Mouse (Mus musculus): Measurements from ENCODE around the gene Sftpd. TPM values are rescaled to one million over a fixed set of nuclear protein-coding genes. Genes with fewer than 3 reads are reported as not detected.
A peak's percentile ranks its signal among the peaks of the same experiment; 100 is the strongest.

Gene Sftpd
- 0.11 and 0.26 TPM in 2 replicates for polyA plus RNA-seq (2015; fragmentation: Nextera tagmentation; extraction: Ambion mirVana)

DNA sequence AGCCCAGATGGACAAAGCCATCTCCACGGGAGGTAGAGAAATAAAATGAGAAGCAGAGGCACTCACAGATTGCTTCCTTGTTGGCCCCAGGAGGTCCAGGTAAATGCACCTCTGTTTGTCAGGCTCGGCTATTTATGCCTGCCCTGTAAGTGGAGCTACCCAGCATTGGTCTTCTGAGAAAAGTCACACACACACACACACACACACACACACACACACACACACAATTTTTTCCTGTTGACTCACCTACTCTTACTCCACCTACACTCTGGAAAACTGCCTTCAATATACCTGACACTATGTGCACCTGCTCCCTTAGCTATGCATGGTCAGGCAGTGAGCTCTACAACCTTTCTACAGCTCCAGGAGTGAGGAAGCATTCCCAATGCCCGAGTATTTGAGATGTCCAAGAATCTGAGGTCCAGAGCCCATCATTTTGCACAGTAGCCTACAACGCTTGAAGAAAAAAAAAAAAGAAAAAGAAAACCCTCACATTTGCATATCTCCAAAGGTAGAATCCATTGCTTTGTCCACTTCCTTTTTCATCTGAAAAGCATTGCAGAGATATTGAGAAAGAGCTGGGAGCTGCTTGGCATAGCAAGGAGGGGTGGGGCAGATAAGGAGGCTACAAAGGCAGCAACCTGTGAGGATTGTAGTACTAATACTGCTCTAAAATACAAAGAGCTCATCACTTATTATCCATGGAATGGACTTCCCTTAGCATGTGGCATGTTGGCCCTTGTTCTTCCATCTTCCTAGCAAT lies at the start of gene Sftpd:
TSS of gene Sftpd (minus strand) at position 91 of the 763 bp plus-strand sequence.
- no peak within 1 kb of the TSS for H3K4me3 ChIP-seq (ENCODE audit: low read length)
- H3K27me3 ChIP-seq (ENCODE audit: control insufficient read depth, insufficient read depth, low read length) = no peaks in the 10 kb centered on the region
- 74% methylated on average over 4 of the region's 4 CpGs for WGBS
- no peaks in the 10 kb centered on the region for H3K9me3 ChIP-seq (replicated peaks; ENCODE audit: control insufficient read depth, low read length)
- no peak within 1 kb of the TSS for H3K9ac ChIP-seq (ENCODE audit: low read length)
- no peaks in the 10 kb centered on the region for H3K4me1 ChIP-seq (ENCODE audit: control insufficient read depth, insufficient read depth, low read length)
- no peak for ATAC-seq (replicated peaks; ENCODE audit: extremely low read depth, insufficient read depth, low FRiP score)
- no peaks in the 10 kb centered on the region for H3K36me3 ChIP-seq (ENCODE audit: control insufficient read depth, insufficient read depth)
- no peak within 1 kb of the TSS for H3K4me2 ChIP-seq (ENCODE audit: low read depth, low read length)
- H3K27ac ChIP-seq (ENCODE audit: low read length) = no peak within 1 kb of the TSS

DNA sequence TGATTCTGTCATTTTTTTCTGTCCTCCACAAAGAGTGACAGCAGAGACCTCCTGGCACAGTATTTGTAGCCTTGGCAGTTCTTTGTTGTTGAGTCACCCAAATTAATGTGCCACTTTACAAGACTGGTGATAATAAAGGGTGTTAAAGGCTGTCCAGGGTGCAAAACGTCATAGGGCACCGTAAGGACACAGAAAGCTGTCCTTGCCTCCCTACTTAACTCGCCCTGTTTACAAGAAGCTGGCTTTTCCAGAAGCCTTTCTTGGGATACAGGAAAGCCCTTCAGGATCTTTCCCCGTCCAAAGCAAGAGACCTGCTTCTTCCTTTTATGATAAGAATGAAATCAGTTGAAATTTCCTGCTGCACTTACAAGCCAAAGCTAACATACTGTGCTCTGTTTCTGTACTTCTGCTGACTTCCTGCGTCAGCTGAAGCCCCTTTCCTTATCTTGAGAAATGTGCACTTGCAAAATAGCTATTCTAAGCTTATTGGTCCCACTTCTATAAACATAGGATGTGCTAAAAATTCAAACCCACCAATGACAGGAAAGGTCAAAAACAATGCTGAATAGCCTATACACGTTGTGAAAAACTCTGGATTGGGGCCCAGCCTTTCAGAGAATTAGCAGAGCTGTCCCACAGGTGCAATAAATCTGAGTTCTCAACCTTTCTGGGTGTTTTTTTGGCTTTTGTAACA lies 13.2 kb upstream of the Sftpd start:
- no peak overlapping the region for H3K9ac ChIP-seq (ENCODE audit: low read length)
- no peak overlapping the region for H3K4me2 ChIP-seq (ENCODE audit: low read depth, low read length)
- ATAC-seq (replicated peaks; ENCODE audit: extremely low read depth, insufficient read depth, low FRiP score) = peak; percentile 80
- no peaks in the 10 kb centered on the region for H3K36me3 ChIP-seq (ENCODE audit: control insufficient read depth, insufficient read depth)
- peak overlapping the region; percentile 40 for H3K27ac ChIP-seq (ENCODE audit: low read length)
- WGBS = 24% methylated on average over 6 of the region's 6 CpGs
- H3K4me1 ChIP-seq (ENCODE audit: control insufficient read depth, insufficient read depth, low read length) = peaks cover 5% of the 10 kb centered on the region
- no peaks in the 10 kb centered on the region for H3K9me3 ChIP-seq (replicated peaks; ENCODE audit: control insufficient read depth, low read length)
- no peak overlapping the region for H3K4me3 ChIP-seq (ENCODE audit: low read length)
- no peaks in the 10 kb centered on the region for H3K27me3 ChIP-seq (ENCODE audit: control insufficient read depth, insufficient read depth, low read length)

GRCm38 (mm10) chr14:41189496-41189895 lies 4.5 kb upstream of the Sftpd start:
- H3K27ac ChIP-seq (ENCODE audit: low read length) = no peak overlapping the region
- no peak overlapping the region for H3K4me2 ChIP-seq (ENCODE audit: low read depth, low read length)
- no peaks in the 10 kb centered on the region for H3K27me3 ChIP-seq (ENCODE audit: control insufficient read depth, insufficient read depth, low read length)
- H3K9ac ChIP-seq (ENCODE audit: low read length) = no peak overlapping the region
- WGBS = 82% methylated on average over 2 of the region's 2 CpGs
- peaks cover 8% of the 10 kb centered on the region for H3K9me3 ChIP-seq (replicated peaks; ENCODE audit: control insufficient read depth, low read length)
- no peaks in the 10 kb centered on the region for H3K4me1 ChIP-seq (ENCODE audit: control insufficient read depth, insufficient read depth, low read length)
- H3K36me3 ChIP-seq (ENCODE audit: control insufficient read depth, insufficient read depth) = no peaks in the 10 kb centered on the region
- no peak overlapping the region for H3K4me3 ChIP-seq (ENCODE audit: low read length)
- no peak for ATAC-seq (replicated peaks; ENCODE audit: extremely low read depth, insufficient read depth, low FRiP score)

DNA sequence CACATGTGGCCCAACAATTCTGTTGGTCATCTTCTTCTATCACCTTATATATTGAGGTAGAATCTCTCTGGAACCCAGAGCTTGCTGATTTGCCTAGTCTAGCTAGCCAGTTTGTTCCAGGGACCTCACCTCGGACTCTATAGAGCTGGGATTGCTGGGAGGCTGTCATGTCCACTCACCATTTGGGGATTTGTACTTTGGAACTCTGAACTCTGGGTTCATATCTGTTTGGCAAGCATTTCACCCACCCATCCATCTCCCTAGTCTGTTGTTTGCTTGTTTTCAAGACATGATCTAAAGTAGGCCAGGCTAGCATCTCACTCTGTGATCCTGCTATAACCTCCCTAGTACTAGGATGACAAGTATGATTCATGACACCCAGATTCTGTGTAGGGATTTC lies 10.1 kb downstream of the Sftpd start:
- no peak for ATAC-seq (replicated peaks; ENCODE audit: extremely low read depth, insufficient read depth, low FRiP score)
- Histone ChIP-seq H3K4me3 (ENCODE audit: low read length) (no peak overlapping the region), H3K36me3 (ENCODE audit: control insufficient read depth, insufficient read depth) (no peaks in the 10 kb centered on the region), H3K27me3 (ENCODE audit: control insufficient read depth, insufficient read depth, low read length) (no peaks in the 10 kb centered on the region), H3K4me1 (ENCODE audit: control insufficient read depth, insufficient read depth, low read length) (no peaks in the 10 kb centered on the region), H3K9me3 (replicated peaks; ENCODE audit: control insufficient read depth, low read length) (no peaks in the 10 kb centered on the region), H3K9ac (ENCODE audit: low read length) (no peak overlapping the region), H3K27ac (ENCODE audit: low read length) (no peak overlapping the region), H3K4me2 (ENCODE audit: low read depth, low read length) (no peak overlapping the region)
- WGBS = 76% methylated on average over 1 of the region's 1 CpGs

GRCm38 (mm10) chr14:41170514-41170913 lies 14.4 kb downstream of the Sftpd start:
- no peak for ATAC-seq (replicated peaks; ENCODE audit: extremely low read depth, insufficient read depth, low FRiP score)
- WGBS = 73% methylated on average over 2 of the region's 2 CpGs

GRCm38 (mm10) chr14:41168567-41168966 lies 16.4 kb downstream of the Sftpd start:
- no peaks in the 10 kb centered on the region for H3K9me3 ChIP-seq (replicated peaks; ENCODE audit: control insufficient read depth, low read length)
- peaks cover 14% of the 10 kb centered on the region for H3K4me1 ChIP-seq (ENCODE audit: control insufficient read depth, insufficient read depth, low read length)
- 0 out of 2 replicates have a peak overlapping the region, but pooled peaks have one; percentile 16 for H3K27ac ChIP-seq (ENCODE audit: low read length)
- no peaks in the 10 kb centered on the region for H3K36me3 ChIP-seq (ENCODE audit: control insufficient read depth, insufficient read depth)
- no peak overlapping the region for H3K9ac ChIP-seq (ENCODE audit: low read length)
- 81% methylated on average over 1 of the region's 1 CpGs for WGBS
- no peaks in the 10 kb centered on the region for H3K27me3 ChIP-seq (ENCODE audit: control insufficient read depth, insufficient read depth, low read length)
- H3K4me3 ChIP-seq (ENCODE audit: low read length) = no peak overlapping the region
- no peak overlapping the region for H3K4me2 ChIP-seq (ENCODE audit: low read depth, low read length)
- ATAC-seq (replicated peaks; ENCODE audit: extremely low read depth, insufficient read depth, low FRiP score) = no peak

More at GRCm38 (mm10) chr14:41170514-41170913, 14.4 kb downstream of the Sftpd start:
- no peaks in the 10 kb centered on the region for H3K36me3 ChIP-seq (ENCODE audit: control insufficient read depth, insufficient read depth)
- H3K9ac ChIP-seq (ENCODE audit: low read length) = no peak overlapping the region
- H3K9me3 ChIP-seq (replicated peaks; ENCODE audit: control insufficient read depth, low read length) = no peaks in the 10 kb centered on the region
- peaks cover 14% of the 10 kb centered on the region for H3K4me1 ChIP-seq (ENCODE audit: control insufficient read depth, insufficient read depth, low read length)
- H3K4me2 ChIP-seq (ENCODE audit: low read depth, low read length) = no peak overlapping the region
- no peak overlapping the region for H3K27ac ChIP-seq (ENCODE audit: low read length)
- H3K4me3 ChIP-seq (ENCODE audit: low read length) = no peak overlapping the region
- no peaks in the 10 kb centered on the region for H3K27me3 ChIP-seq (ENCODE audit: control insufficient read depth, insufficient read depth, low read length)

GRCm38 (mm10) chr14:41167278-41167677 lies 17.7 kb downstream of the Sftpd start:
- no peak for ATAC-seq (replicated peaks; ENCODE audit: extremely low read depth, insufficient read depth, low FRiP score)
- WGBS = 38% methylated on average over 5 of the region's 5 CpGs
- H3K27ac ChIP-seq (ENCODE audit: low read length) = no peak overlapping the region

GRCm38 (mm10) chr14:41162663-41163062 lies 22.3 kb downstream of the Sftpd start:
- Histone ChIP-seq H3K4me1 (ENCODE audit: control insufficient read depth, insufficient read depth, low read length) (peaks cover 8% of the 10 kb centered on the region; the same call in 1 of the 2 replicates), H3K36me3 (ENCODE audit: control insufficient read depth, insufficient read depth) (no peaks in the 10 kb centered on the region), H3K4me2 (ENCODE audit: low read depth, low read length) (no peak overlapping the region), H3K9me3 (replicated peaks; ENCODE audit: control insufficient read depth, low read length) (no peaks in the 10 kb centered on the region), H3K4me3 (ENCODE audit: low read length) (no peak overlapping the region), H3K27me3 (ENCODE audit: control insufficient read depth, insufficient read depth, low read length) (no peaks in the 10 kb centered on the region), H3K27ac (ENCODE audit: low read length) (no peak overlapping the region), H3K9ac (ENCODE audit: low read length) (no peak overlapping the region)
- ATAC-seq (replicated peaks; ENCODE audit: extremely low read depth, insufficient read depth, low FRiP score) = no peak; the same call in 1 of the 2 replicates
- WGBS = 16% methylated on average over 2 of the region's 2 CpGs

More at GRCm38 (mm10) chr14:41167278-41167677, 17.7 kb downstream of the Sftpd start:
- H3K4me3 ChIP-seq (ENCODE audit: low read length) = no peak overlapping the region
- no peak overlapping the region for H3K9ac ChIP-seq (ENCODE audit: low read length)
- peaks cover 14% of the 10 kb centered on the region for H3K4me1 ChIP-seq (ENCODE audit: control insufficient read depth, insufficient read depth, low read length)
- H3K9me3 ChIP-seq (replicated peaks; ENCODE audit: control insufficient read depth, low read length) = no peaks in the 10 kb centered on the region
- H3K27me3 ChIP-seq (ENCODE audit: control insufficient read depth, insufficient read depth, low read length) = no peaks in the 10 kb centered on the region
- H3K4me2 ChIP-seq (ENCODE audit: low read depth, low read length) = no peak overlapping the region
- H3K36me3 ChIP-seq (ENCODE audit: control insufficient read depth, insufficient read depth) = no peaks in the 10 kb centered on the region

GRCm38 (mm10) chr14:41160743-41161142 lies 24.2 kb downstream of the Sftpd start:
- Histone ChIP-seq H3K4me2 (ENCODE audit: low read depth, low read length) (no peak overlapping the region), H3K27me3 (ENCODE audit: control insufficient read depth, insufficient read depth, low read length) (no peaks in the 10 kb centered on the region), H3K4me1 (ENCODE audit: control insufficient read depth, insufficient read depth, low read length) (0 out of 2 replicates have a peak, but pooled peaks cover 3% of the 10 kb centered on the region), H3K36me3 (ENCODE audit: control insufficient read depth, insufficient read depth) (no peaks in the 10 kb centered on the region), H3K4me3 (ENCODE audit: low read length) (no peak overlapping the region), H3K9me3 (replicated peaks; ENCODE audit: control insufficient read depth, low read length) (no peaks in the 10 kb centered on the region), H3K9ac (ENCODE audit: low read length) (no peak overlapping the region), H3K27ac (ENCODE audit: low read length) (no peak overlapping the region)
- WGBS = 23% methylated on average over 1 of the region's 1 CpGs
- peak; percentile 45; the same call in 1 of the 2 replicates for ATAC-seq (replicated peaks; ENCODE audit: extremely low read depth, insufficient read depth, low FRiP score)
